Mouse (Mus musculus): Measurements from ENCODE around the gene Atp6v1f. TPM values are rescaled to one million over a fixed set of nuclear protein-coding genes. Genes with fewer than 3 reads are reported as not detected.

Atp6v1f gene
- total RNA-seq, 4 experiments from 2014 or later: 221 to 280 (median 257) TPM

GRCm38 (mm10) chr6:29450667-29451066 lies 16.9 kb upstream of the Atp6v1f start:
- no peak for DNase-seq (ENCODE audit: low spot score in 2 of 2)

GRCm38 (mm10) chr6:29461502-29461901 lies 6.0 kb upstream of the Atp6v1f start:
- DNase-seq (ENCODE audit: low spot score in 2 of 2): no peak

GRCm38 (mm10) chr6:29463388-29463787 lies 4.1 kb upstream of the Atp6v1f start:
- DNase-seq (ENCODE audit: low spot score in 2 of 2): no peak

GRCm38 (mm10) chr6:29468851-29469250 lies 1.3 kb downstream of the Atp6v1f start:
- DNase-seq (ENCODE audit: low spot score in 2 of 2): no peak

- DNase-seq (ENCODE audit: low spot score in 2 of 2): no peak
Observed at GRCm38 (mm10) chr6:29471137-29471536, 3.6 kb downstream of the Atp6v1f start, which contains the start of gene Atp6v1fnb. Atp6v1fnb (plus strand) TSS chr6:29471437.

GRCm38 (mm10) chr6:29473941-29474691 lies 6.6 kb downstream of the Atp6v1f start:
- DNase-seq (ENCODE audit: low spot score in 2 of 2): peak; percentile 52 to 66

GRCm38 (mm10) chr6:29474736-29475135 lies 7.2 kb downstream of the Atp6v1f start:
- DNase-seq (ENCODE audit: low spot score in 2 of 2): no peak

- no peak for DNase-seq (ENCODE audit: low spot score in 2 of 2)
Observed at GRCm38 (mm10) chr6:29482691-29483090, 15.2 kb downstream of the Atp6v1f start.

- peak in 1 of 2 experiments; percentile 37 for DNase-seq (ENCODE audit: low spot score in 2 of 2)
Observed at GRCm38 (mm10) chr6:29484716-29485559, 17.4 kb downstream of the Atp6v1f start.

GRCm38 (mm10) chr6:29485951-29486350 lies 18.4 kb downstream of the Atp6v1f start:
- no peak for DNase-seq (ENCODE audit: low spot score in 2 of 2)

- DNase-seq (ENCODE audit: low spot score in 2 of 2): no peak
Observed at GRCm38 (mm10) chr6:29494101-29494500, 26.6 kb downstream of the Atp6v1f start.

- no peak for DNase-seq (ENCODE audit: low spot score in 2 of 2)
Observed at GRCm38 (mm10) chr6:29496270-29496669, 28.8 kb downstream of the Atp6v1f start.

GRCm38 (mm10) chr6:29497791-29498190 lies 30.3 kb downstream of the Atp6v1f start:
- no peak for DNase-seq (ENCODE audit: low spot score in 2 of 2)

- no peak for DNase-seq (ENCODE audit: low spot score in 2 of 2)
Observed at GRCm38 (mm10) chr6:29500177-29500576, 32.7 kb downstream of the Atp6v1f start.

- no peak for DNase-seq (ENCODE audit: low spot score in 2 of 2)
Observed at GRCm38 (mm10) chr6:29500810-29501209, 33.3 kb downstream of the Atp6v1f start.

- DNase-seq (ENCODE audit: low spot score in 2 of 2): no peak
Observed at GRCm38 (mm10) chr6:29501599-29501998, 34.1 kb downstream of the Atp6v1f start.

- DNase-seq (ENCODE audit: low spot score in 2 of 2): no peak
Observed at GRCm38 (mm10) chr6:29505493-29505892, 38.0 kb downstream of the Atp6v1f start.

- DNase-seq (ENCODE audit: low spot score in 2 of 2): no peak
Observed at GRCm38 (mm10) chr6:29506834-29507233, 39.3 kb downstream of the Atp6v1f start.

- DNase-seq (ENCODE audit: low spot score in 2 of 2): no peak
Observed at GRCm38 (mm10) chr6:29507447-29508309, 40.2 kb downstream of the Atp6v1f start, which contains the start of gene Kcp. Kcp (minus strand) TSS chr6:29507952.

- DNase-seq (ENCODE audit: low spot score in 2 of 2): no peak
Observed at GRCm38 (mm10) chr6:29509086-29509485, 41.6 kb downstream of the Atp6v1f start.

GRCm38 (mm10) chr6:29513284-29513683 lies 45.8 kb downstream of the Atp6v1f start:
- DNase-seq (ENCODE audit: low spot score in 2 of 2): no peak

Measured in layer of hippocampus, adult 8-10 months (tissue).